Mouse (Mus musculus) cortical plate, adult 2 months (tissue): ENCODE results near the gene Dthd1. TPM values are rescaled to one million over a fixed set of nuclear protein-coding genes. Genes with fewer than 3 reads are reported as not detected.

ENCODE experiments used
- H3K27ac ChIP-seq: fragments of 200-500 bp; 2 replicates; pipeline ENCODE4 v1.5.1; 2012; ENCODE audit warnings: low read length, control low read depth, inconsistent platforms; ENCODE audit not compliant: insufficient read depth
- H3K4me1 ChIP-seq: fragments of 200-500 bp; 2 replicates; pipeline ENCODE4 v1.6.1; 2011; ENCODE audit warnings: low read length; ENCODE audit not compliant: control insufficient read depth, insufficient read depth
- H3K4me3 ChIP-seq: fragments of 200-500 bp; 2 replicates; pipeline ENCODE4 v1.5.1; 2011; ENCODE audit warnings: mild to moderate bottlenecking, low read length, control low read depth; ENCODE audit not compliant: insufficient read depth
- CTCF ChIP-seq: fragments of 200-500 bp; IDR thresholded peaks from 2 replicates; pipeline ENCODE4 v1.5.1; 2011; ENCODE audit warnings: mild to moderate bottlenecking, control low read depth, low read length; ENCODE audit not compliant: insufficient read depth; ENCODE audit errors: extremely low read depth
- POLR2A ChIP-seq: fragments of 200-500 bp; IDR thresholded peaks from 2 replicates; pipeline ENCODE4 v1.6.1; 2011; ENCODE audit warnings: mild to moderate bottlenecking, low read length, control low read depth; ENCODE audit not compliant: insufficient read depth; ENCODE audit errors: extremely low read depth
- polyA plus RNA-seq: library from polyadenylated mRNA; depleted of rRNA; stranded (reverse); fragments of >200 nt; gene quantifications from 2 replicates; pipeline ENCODE4 v1.2.3, GENCODE M21; 2012

The Dthd1 gene
- polyA plus RNA-seq, 1 experiment: 0.08 TPM

DNA sequence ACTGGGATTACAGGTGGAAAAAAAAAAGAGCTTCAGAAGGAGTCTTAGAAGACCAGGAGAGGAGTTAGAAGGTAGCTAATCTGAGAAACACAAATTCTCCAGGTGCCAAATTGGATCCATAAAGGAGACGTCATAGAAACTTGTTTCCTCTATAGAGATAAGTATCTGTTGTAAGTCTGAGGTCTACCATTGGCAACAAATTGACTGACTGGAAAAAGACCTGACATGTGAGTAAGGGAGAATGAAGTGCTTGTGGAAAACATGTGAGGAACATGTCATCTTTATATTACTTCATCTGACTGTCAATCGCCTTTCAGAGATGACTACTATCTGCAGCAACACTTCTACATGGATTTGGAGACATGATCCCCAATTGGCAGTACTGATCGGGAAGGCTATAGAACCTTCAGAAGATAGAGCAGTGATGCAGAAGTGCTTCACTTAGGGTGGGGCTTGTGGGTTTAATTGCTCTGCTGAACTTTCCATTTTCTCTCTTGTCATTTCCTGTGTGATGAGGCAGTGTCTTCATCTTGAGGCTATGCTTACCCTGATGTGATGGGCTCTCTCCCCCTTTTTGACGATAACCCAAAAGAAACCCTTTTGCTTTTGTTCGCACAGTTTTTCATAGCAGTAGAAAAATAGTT lies 22.6 kb upstream of the Dthd1 start:
- Histone ChIP-seq H3K4me1 (no peaks in the 10 kb centered on the region), H3K4me3 (no peak overlapping the region), H3K27ac (no peak overlapping the region)
- TF ChIP-seq POLR2A: no peak
- no peak for TF ChIP-seq CTCF

DNA sequence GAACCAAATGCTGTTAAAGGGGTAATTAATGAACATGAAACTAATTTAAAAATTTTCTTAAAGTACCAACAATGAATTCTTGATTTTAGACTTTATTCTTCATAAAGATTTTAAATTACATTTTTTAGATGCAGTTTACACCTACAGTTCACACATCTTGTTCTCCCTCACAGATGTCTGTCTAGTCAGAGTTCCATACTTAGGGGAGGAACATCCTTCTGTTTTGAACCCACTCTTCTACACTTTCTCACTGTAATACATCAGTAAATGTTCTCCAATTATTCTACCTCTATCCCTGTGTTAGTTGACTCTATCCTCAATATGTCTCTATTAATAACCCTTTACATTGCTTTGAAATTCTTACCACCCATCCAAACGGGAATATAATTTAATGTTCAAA lies 20.8 kb upstream of the Dthd1 start:
- H3K27ac ChIP-seq: no peak overlapping the region
- H3K4me3 ChIP-seq: no peak overlapping the region
- H3K4me1 ChIP-seq: no peaks in the 10 kb centered on the region
- no peak for TF ChIP-seq POLR2A
- no peak for TF ChIP-seq CTCF

DNA sequence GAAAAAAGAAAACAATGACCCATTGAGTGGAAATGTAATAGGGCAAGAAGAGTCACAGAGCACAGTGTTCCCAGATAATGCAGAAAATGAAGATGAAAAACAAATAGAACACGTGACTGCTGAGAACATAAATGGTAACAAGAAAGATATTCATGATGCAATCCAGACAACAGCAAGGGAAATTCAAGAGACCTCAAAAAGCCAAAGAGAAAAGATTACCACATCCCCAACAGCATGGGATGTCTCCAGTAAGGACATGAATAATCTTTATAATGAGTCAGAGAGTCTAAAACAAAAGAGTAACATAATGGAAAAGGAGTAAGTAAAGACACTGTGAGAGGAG lies 420 bp downstream of the Dthd1 start:
- Histone ChIP-seq H3K4me1 (no peaks in the 10 kb centered on the region), H3K27ac (no peak overlapping the region), H3K4me3 (no peak overlapping the region)
- TF ChIP-seq POLR2A (no peak), CTCF (no peak)

DNA sequence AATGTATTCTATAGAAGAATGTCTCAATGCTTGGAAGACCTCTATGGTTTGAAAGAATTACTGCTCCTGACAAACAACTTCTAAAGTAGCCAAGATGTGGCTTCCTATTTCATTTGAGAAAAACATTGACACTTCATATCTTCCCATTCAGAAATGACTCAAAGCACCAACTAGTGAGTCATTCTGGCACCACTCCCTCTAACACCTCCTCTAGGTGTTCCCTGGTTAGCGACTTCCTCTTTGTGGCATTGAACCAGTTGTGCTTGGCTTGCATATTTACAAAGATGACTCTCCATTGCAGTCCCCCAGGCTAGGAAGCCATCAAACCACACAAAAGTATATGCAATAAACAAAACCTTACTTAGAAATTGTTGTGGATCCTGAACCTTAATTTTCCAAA lies 2.1 kb downstream of the Dthd1 start:
- H3K4me1 ChIP-seq: no peaks in the 10 kb centered on the region

DNA sequence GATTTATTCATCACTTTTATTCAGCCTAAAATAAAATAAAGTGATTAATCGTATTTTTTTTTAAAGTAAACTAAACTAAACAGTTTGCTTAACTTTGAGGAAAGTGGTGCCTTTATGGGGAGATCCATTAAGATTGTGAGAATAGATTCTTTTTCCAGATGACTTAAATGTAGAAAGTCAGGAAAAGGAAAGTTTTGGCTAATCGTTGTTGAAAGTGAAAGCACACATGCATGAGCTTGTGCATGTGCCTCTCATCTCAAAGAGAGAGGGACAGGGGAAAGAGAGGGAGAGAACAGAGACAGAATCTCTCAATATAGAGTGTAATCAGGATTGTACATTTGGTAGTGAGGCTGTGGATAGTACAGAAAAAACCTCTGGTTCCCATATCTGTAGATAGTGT lies 5.9 kb downstream of the Dthd1 start:
- Histone ChIP-seq H3K4me1 (no peaks in the 10 kb centered on the region; the same call in 1 of the 2 replicates), H3K27ac (no peak overlapping the region), H3K4me3 (no peak overlapping the region)
- TF ChIP-seq POLR2A: no peak

More for the DNA sequence above, 2.1 kb downstream of the Dthd1 start:
- H3K4me3 ChIP-seq: no peak overlapping the region
- TF ChIP-seq POLR2A: no peak
- no peak for TF ChIP-seq CTCF
- no peak overlapping the region for H3K27ac ChIP-seq

DNA sequence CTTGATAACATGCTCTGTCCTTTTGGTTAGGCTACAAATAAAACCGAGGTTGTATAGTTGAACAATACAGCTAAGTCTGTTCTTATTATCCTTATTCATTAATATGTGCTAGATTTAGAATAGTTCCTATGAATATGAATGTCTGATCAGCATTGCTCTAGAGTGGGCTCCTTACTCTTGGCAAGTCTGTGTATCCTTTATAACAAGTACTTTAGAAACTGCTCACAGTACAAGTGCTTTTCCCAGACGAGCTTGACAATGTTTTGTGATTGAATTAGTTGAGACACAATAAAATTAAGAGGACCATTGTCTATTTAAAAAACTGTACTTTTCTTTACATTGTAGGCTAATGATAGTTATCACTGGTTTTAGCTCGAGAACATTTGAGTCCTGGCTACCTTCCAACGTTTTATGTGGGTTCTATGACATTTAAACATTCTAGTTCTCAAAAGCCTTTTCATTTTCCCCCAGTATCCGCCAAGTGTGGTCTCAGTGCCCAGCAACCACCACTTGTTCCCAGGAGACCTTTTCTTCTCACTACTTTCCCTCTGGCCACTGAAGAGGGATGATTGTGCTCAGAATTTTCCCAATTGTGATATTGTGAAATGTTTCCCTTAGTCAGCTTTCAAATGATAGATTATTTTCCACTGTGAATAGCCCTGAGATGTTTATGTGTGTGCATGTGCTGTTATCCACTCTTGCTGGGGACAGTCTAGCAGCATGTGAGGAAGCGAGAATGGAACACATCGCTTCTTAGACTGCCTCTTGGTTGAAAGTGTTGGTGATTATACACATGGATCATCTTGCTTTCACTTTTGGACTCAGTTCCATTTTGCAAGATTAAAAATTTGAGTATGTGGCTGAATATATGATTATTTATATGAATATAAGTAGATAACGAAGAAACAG lies 7.0 kb downstream of the Dthd1 start:
- H3K4me3 ChIP-seq: no peak overlapping the region
- TF ChIP-seq CTCF (no peak), POLR2A (no peak)
- no peaks in the 10 kb centered on the region; the same call in 1 of the 2 replicates for H3K4me1 ChIP-seq
- no peak overlapping the region for H3K27ac ChIP-seq

DNA sequence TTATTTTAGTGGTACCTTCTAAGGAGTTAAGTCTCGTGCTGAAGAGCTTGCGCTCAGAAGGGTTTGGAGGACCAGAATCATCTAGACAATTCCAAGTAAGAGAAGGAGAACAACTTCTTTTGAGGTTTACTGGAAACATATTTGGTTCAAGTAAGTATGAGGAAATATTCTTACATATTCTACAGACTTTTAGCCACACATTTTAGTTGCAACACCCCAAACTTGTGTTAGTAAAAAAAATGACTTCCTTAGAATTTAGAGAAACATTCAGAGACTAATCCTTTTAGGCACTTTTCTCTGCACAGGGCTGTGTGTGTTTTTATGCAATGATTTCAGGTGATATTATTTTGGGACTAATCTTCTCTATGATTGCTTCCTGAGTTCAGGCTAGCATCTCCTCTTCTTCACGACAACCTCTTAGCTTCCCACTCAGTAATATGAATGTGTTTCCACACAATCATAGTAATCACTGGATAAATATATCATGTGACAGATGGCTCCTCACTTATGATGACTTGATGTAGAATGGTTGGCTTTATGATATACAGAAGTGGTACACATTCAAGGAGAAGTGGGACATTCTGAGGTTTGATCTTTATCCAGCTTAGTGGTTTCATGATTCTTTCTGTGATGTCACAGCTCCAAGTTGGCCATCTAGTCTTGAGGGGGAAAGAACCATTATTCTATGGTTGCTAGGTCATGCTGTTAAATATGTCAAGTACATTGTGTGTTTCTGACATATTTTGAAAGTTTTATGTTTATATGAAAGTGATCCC lies 29.5 kb downstream of the Dthd1 start:
- Histone ChIP-seq H3K4me3 (no peak overlapping the region), H3K27ac (no peak overlapping the region), H3K4me1 (no peaks in the 10 kb centered on the region)
- TF ChIP-seq POLR2A: no peak

DNA sequence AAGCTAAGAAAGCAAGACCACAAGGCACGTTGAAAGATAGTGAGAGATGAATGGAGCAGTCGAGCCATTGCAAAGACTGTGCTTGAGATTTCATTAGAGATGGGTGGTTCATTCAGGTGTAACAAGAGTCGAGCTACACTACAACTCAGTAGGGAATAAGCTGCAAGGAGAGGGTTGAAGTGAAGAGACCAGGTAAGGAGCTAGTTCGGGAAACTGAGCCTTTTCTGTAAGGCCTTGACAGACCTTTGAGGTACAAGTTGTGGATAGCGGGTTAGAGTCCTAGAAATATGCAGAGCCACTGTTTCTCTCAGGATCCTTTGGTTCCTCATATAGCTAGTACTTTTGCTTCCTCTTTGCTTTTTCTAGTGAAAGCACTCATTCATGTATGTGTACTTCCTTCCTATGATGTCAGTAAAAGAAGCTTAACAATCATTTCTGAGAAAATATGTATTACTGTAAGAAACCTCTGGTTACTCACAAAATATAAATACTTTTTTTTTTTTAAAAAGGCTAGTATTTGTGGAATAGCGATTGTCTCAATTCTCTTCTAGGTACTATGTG lies 33.0 kb downstream of the Dthd1 start:
- TF ChIP-seq CTCF (no peak), POLR2A (no peak)
- H3K4me1 ChIP-seq: no peaks in the 10 kb centered on the region
- H3K27ac ChIP-seq: no peak overlapping the region
- H3K4me3 ChIP-seq: no peak overlapping the region

DNA sequence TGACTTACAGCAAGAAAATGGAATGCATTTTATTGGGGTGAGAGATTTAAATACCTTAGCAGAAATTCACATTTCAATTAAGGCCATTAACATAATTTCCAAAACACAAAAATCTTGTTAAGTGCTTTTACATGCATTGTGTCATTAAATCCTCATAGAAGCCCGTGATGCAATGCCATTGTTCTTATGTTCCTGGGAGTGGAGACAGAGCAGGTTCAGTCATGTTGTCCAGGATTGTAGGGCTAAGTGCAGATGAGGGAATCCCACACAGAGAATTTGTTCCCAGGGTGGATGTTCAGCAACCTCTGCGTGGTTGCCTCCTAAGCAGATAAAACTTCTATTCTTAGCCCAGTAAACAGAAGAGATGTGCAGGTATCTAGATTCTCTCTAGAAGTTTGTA lies 37.7 kb downstream of the Dthd1 start:
- H3K4me3 ChIP-seq: no peak overlapping the region
- TF ChIP-seq POLR2A (no peak), CTCF (no peak)
- H3K4me1 ChIP-seq: no peaks in the 10 kb centered on the region
- no peak overlapping the region for H3K27ac ChIP-seq

DNA sequence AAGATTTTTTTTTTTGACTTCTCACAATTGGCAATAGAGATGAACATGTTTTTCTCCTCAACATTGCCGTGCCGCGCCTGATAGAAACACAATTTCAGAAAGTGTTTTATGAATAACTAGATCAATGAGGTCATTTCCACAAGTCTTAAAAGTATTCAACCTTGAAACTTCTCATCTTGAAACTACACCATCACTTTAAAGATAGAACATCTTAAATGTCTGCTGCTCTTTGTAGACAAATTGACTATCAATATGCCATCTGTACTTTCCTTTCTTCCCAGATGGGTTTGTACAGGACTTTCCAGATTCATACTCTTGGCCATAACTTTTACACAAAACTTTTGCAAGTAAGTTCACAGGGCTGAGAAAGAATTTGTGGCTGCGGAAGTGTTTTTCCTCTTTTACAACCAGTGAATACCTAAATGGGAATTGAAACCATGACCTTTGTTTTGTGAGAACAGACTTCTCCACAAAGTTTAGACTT lies 40.8 kb downstream of the Dthd1 start:
- H3K4me3 ChIP-seq: no peak overlapping the region
- H3K27ac ChIP-seq: no peak overlapping the region
- H3K4me1 ChIP-seq: no peaks in the 10 kb centered on the region
- TF ChIP-seq POLR2A (no peak), CTCF (no peak)
